Mouse (Mus musculus) urinary bladder, adult 18-20 months (tissue): ENCODE results near the gene Aprt.
"Not testable (repeated sequence)": the region's sequence is repeated elsewhere in the genome, so short reads cannot be mapped to it uniquely, and the experiment has no call there.

Source experiments
- DNase-seq, 2 experiments: peaks; one replicate each; pipeline ENCODE4 v3.0.0; 2022; ENCODE audit warnings: low spot score in 2 of 2, mixed read lengths in 2 of 2

Aprt gene

DNA sequence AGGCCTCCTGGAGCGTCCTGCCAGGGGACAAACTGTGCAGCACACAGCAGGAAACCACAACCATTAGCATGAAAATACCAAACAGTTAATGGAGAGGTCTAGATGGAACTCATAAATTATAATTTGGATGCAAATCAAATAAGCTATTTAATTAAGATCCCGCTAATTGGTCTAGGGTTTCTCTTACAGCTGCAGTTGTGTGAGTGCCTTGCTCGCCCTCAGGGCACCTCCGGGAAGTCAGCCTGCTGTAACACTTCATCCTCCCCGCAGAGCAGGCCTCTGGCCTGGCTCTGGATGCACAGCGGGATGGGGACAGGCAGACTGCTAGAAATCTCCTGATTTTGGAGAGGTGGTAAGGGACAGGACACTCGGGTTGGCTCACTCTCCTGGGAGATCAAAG, 9.5 kb upstream of the Aprt start:
- no peak for DNase-seq

DNA sequence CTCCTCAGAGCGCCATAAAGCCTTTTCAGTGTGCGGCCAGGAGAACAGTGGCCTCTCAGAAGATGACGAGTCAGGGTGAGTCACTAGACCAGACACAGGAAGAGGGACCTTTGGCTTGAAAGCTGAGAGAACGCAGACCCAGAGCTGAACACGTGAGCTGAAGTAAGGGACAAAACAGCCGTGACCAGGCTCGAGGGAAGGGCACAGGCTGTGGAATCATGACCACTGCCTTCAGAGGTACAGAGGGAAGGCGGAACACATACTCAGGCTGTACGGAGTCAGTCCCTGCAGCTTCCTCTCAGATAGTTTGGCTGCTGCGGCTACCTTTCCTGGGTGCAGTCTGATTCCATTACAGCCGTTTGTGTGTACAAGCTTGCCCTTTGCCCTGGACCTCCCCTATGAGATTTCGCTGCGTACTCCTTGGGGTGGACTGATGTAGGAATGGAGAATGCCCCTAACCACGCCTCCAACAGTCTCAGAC, 8.7 kb upstream of the Aprt start:
- no peak for DNase-seq

DNA sequence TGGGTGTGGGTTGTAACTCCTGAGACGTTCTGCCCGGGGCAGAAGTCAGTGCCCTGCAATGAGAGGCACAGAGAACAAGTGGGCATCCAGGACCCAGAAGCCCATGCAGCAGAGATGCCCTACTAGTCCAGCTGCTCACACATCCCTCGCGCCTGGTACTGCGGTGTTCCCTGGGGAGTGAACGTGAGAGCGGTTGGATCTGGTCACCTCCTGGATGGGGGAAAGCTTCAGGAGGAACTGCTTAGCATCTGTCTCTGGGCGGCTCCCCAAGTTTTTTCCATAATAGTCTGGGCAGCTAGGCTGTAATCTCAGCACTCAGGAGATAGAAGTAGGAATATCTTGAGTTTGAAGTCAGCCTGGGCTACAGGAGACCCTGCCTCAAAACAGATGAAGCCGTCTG, 8.3 kb upstream of the Aprt start:
- DNase-seq = no peak

DNA sequence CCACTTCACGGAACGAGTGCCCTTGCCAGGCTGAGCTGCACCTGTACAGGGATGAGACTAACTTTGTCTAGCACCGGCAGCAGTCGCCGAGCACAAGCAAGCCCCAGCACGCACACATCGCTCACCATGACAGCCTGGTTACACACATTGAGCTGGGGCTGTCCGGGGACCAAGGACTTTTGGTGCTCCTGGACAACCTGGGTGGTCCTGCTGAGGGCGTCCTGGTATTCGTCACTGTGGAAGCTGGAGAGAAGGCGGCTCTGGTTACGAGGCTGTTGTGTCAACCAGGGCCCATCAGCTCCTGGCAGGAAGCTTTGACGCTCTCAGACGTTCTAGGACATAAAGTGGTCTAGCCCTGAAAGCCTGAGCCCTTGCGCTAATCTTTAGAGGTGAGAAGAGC, 4.2 kb upstream of the Aprt start:
- no peak for DNase-seq

DNA sequence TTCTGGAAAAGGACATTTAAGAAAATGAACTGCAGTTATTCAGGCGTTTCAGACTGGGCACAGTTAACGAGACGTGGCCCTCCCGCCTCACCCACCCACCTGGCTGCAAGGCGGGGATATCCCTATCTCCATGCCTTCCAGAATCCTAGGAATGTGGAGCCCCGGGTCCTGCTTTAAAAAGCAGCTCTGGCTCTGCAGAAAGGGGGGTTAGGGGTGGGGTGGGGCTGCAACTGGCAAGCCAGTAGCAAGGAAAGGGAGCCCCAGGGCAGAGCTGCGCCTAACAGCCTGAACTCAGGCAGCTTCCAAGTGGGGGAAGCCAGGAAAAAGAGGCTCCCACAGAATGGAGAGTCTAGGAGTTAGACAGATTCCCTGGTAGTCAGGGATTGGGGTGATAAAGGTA, 2.5 kb upstream of the Aprt start:
- DNase-seq = no peak

DNA sequence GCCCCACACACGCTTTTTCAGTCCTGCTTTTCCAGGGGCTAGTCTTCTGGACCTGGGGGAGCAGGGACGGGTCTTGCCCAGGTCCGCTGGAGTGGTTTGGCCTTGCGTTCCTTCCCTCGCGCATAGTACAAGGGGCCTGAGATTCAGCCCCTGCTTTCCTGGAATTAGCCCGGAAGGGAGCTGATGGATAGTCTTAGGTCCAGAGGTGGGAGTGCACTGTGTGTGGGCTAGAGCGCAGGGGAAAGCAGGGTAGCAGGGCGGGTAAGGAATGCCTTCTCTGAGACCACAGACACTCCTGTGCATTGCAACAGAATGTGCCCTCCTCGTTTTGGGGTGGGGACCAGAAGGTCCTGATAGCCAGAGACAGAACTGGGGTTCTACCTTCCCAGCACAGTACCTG, 407 bp upstream of the Aprt start:
- no peak for DNase-seq

DNA sequence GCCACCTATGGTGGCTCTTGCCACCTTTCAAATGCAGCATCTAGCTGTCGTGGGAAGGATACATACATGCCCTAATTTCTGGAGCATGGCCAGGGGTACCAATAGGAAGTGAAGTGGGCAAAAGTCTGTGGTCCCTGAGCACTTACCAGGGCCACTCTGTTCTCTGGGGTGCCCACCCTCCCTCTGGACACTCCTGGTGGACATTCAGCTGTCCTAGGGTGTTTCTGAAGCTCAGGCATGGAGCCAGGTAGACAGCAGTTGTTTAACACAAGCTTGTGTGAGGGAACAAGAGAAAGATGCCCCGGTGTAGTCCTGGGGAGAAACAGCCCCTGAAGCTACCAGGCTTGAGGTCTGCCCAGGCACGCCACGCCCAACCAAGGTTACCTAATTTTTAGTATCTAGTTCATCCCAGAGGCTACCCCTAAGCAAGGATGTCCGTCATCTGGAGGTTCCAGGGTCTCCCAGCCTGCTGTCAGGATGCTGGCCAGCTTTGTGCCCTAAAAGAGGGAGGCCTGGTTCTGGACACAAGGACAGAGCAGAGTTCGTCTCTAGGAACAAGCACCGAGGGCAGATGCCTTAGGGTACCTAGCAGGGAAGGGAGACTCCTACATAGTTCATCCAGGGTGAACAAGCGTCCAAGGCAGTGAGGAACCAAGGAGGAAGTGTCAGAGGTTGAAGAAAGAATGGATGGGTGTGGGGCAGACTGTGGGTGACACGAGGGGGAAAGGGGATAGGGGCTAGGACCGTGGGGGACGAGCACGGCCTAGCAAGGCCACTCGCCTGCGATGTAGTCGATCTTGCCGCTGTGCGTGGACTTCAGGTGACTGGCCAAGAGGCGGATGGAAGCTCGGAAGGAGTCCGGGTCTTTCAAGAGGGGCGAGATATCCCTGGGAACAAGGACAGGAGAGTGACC, 718 bp downstream of the Aprt start:
- DNase-seq = no peak

DNA sequence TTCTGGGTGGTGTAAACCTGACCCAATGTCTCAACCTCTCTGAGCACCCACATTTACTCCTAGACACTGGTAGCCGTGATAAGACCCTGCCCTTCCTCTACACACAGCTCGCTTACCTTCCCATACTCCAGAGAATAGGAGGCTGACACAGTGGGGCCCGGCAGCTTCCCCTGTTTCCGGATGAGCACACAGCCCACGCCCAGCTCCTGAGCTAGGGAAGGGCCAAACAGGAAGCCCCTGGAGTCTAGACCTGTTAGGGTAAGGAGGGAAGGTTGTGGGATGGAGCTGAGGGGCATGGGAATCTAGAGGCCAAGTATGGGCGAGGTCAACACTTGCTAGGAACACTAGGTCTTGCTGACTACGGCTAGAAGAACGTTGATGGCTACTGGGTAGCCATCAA, 1.4 kb downstream of the Aprt start:
- DNase-seq = no peak

DNA sequence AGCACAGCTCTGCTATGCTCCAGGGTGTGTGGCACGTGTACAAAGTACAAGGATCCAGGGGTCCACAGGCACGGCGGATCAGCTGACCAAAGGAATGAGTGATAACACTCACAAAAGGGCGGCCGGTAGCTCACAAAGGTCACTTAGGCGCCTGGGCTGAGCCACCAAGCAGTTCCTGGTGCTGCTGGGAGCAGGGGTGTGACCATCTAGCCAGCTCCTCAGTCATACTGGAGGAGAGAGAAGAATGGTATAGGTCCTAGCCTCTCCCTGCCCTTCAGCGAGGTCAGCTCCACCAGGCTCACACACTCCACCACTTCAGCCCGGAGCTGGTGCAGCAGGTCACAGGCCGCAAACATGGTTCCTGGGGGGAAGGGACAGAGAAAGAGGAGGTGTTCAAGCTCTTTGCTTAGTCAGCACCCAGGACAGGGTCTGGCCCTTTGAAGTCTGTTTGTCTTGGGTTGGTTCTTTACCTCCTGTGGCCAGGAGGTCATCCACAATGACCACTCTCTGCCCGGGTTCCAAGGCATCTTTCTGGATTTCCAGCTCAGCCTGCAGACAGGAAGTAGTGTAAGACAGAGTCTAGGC, 1.9 kb downstream of the Aprt start:
- no peak for DNase-seq

DNA sequence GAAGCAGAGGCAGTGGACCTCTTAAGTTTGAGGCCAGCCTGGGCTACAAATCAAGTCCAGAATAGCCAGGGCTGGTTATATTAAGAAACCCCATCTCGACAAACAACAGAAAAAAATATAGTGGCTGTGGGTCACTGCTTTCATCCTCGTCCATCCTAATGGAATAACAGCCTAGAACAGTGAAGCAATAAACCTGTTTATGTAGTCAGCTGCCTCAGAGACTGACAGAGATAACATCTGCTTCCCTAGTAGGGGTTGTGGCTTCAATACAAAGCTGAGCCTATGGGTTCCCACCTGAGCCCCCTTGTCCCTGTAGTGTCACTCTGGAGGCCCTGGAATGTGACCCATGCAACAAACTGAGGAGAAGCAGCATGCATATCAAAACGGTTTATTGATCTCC, 2.4 kb downstream of the Aprt start:
- DNase-seq = no peak

DNA sequence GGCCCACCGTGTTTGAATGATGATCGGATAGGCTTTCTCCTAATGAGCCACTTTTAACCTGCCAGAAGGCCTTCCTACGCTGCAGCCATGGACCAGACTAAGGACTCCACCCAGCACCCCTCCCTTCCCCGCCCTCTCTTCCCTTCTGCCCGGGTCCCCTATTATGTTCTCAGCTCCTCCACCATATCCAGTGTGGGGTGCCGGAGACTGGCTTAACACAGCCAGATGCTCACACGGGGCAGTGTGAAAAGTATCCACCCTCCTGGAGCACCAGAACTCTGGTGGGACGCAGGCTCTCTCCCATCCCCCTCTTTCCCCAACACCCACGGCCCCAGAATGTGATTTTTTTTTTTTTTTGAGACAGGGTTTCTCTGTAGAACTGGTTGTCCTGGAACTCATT, 3.1 kb downstream of the Aprt start:
- DNase-seq = no peak

DNA sequence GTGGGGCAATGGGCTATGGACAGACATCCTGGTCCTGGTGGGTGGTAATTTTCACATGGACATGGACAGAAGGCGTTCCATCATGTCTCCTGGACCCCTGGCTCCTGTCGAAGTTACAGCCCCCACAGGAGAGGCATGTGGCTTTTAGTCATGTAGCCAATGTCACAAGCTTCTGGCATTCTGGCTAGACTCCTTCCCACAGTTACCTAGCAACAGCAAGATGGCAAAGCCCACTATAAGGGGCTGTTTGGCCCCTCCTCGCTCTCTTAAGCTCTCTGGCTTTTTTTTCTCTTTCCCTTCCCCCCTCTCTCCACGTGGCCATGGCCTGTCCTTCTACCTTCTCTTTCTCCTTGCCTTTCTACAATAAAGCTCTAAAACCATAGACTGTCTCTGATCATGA, 3.5 kb downstream of the Aprt start:
- not testable (repeated sequence) for DNase-seq

DNA sequence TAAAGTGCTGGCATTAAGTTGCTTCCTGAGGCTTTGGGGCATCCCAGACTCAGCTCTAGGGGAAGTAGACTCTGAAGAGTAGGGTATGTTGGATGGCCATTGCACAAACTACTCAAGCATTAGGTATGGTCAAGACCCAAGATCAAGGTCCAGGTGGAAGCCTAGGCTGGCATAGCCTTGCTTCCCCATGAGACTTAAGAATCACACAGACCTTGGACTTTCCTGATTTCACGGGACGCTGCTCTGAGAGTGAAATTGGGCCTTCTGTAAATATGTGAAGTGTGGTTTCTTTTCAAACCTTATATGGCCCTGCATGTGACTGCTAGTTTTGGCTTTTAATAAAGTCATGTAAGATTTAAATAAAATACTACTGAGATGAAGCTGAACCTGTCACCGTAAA, 4.0 kb downstream of the Aprt start:
- no peak for DNase-seq

DNA sequence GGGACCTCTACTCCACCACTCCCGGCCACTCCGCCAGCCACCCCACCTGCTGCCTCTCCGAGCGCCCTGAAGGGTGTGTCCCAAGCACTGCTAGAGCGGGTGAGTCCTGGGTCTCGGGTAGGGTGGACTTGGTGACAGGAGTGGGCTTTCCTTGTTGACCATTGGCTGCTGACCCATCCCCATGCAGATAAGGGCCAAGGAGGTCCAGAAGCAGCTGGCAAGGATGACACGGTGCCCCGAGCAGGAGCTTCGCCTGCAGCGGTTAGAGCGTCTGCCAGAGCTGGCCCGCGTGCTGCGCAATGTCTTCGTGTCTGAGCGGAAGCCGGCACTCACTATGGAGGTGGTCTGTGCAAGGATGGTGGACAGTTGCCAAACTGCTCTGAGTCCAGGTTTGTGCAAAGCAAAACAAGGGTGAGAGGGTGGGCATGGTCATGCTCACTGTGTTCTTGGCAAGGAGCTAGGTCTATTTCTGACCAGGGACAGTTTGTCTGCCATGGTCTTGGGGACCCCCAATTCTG, 4.9 kb downstream of the Aprt start:
- no peak for DNase-seq

DNA sequence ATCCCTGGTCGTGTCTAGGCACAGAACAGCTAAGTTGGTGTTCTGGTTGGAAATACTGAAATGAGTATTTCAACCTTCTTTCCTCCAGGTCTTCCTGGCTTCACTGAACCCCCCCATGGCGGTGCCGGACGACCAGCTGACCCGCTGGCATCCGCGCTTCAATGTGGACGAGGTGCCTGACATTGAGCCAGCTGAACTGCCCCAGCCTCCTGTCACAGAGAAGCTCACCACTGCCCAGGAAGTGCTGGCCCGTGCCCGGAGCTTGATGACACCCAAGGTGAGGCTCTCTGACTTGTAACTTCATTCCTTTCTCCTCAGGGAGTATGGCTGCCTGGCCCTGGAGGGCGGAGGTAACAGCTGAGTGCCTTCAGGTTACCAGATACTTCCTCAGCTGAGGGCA, 5.6 kb downstream of the Aprt start:
- DNase-seq = no peak

DNA sequence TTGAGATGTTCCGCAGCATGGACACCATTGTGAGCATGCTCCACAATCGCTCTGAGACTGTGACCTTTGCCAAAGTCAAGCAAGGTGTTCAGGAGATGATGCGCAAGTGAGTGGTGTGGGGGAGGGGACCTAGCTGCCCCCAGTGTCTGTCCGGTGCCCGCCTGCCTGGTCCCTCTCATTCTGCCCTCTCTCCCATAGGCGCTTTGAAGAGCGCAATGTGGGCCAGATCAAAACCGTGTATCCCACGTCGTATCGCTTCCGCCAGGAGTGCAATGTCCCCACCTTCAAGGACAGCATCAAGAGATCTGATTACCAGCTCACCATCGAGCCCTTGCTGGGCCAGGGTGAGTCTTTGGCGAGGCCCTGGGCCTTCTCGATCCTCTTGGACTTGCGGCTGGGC, 6.7 kb downstream of the Aprt start:
- no peak for DNase-seq

DNA sequence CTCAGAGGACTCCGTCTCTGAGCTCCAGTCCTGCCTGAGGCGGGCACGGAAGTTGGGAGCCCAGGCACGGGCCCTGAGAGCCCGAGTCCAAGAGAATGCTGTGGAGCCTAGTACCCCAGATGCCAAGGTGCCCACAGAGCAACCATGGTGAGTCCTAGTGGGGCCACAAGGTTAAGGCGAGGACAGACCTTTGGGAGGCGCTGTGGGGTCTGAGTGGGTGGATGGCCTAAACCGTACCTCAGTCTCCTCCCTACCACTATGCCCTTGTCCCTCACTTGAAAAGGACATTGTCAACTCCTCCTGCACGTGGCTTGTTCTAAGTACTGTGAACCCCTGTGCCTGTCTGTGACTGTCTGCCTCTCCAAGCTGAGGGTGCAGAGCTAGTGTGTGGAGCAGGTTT, 7.4 kb downstream of the Aprt start:
- no peak for DNase-seq

DNA sequence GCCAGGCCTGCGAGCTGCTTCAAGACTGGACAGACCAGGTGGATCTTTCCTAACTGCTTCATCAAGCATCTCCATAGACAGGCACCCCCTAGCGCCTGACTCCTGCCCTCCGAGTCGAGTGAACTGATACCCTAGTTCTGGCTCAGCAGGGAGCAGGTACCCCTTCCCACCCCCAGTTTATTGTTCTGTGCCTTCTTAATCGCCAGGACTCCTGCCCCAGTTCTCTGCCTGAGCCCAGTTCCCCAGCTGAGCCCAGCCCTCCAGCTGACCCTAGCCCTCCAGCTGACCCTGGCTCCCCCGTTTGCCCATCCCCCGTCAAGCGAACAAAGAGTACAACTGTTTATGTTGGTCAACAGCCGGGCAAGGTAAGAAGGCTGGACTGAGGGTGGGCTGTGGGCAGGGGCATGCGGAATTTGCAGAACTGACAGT, 7.8 kb downstream of the Aprt start:
- DNase-seq = no peak

DNA sequence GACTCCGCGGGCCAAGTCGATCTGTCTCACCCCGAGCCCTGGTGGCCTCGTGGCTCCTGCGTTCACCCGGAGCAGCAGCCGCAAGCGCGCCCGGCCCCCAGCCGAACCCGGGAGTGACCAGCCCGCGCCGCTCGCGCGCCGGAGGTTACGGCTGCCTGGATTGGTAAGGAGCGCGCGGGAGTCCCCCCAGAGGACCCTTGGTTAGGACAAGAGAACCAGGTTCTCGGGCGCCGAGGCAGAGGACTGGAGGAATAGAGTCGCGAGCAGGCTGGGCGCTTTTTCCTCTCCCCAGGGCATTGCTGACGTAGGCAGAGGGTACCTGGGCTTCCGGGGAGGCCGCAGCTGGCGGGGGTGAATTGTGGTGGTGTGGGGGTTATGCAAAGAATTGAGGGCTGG, 8.6 kb downstream of the Aprt start:
- DNase-seq = no peak

DNA sequence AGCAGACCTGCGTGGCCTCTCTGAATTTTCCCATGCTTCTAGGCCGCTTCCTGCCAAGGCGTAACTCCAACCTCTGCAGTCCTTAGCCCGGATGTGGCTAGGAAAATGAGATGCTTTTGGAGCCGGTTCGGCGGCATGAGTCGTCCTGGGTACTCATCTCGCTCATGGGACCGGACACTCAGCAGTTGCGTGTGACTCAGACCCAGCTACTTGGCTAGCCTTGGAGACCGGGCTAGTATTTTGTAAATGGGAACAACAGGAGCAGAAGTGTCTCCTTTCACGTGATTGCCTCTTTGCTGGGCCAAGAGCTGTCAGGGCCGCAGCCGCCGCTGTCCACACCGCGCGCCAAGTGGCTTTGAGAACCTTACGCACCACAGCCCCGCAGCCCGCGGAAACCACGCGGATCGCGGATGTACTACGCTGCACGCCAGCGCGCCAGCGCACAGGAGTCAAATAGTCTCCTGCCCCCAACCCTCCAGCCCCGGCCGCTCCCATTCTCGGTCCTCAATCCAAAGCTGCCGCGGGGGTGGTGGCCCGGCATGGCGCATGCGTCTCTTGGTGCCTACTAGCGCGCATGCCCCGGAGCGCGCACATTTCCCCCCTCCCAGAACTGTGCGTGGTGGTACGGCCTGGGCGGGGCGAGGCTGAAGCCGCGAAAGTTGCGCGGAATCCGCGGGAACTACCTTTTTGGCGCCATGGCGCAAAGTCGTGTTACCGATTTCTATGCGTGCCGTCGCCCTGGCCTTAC, 9.2 kb downstream of the Aprt start, which contains the start of gene Cdt1:
Gene Cdt1, plus strand, starts transcription at position 655 of the 748 bp plus-strand sequence.
- DNase-seq = peak; percentile 90 to 94

DNA sequence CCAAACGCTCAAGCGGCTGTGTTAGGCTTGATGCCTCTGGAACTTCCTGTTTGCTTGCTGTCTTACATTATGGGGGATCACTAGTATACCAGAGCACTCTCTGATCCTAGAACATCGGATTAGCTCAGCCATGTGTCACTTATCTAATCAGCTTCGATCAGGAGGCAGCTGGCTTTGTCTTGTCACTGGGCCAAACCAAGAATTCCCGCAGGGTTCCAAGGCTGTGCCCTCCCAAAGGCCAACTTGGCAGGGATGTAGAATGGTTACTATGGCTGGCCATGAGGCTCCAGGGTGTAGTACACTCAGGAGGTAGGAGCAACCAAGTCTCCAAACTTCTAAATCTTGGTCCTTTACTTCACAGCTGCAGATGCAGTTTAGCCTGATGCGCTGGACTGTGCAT, 9.9 kb downstream of the Aprt start:
- DNase-seq = no peak
